Comparison of ENCODE assay signal across 12 mouse cellular contexts in genomic region chr9:88714515-88714914, GRCm38 (mm10). TPM values are rescaled to one million over a fixed set of nuclear protein-coding genes. Genes with fewer than 3 reads are reported as not detected.
DNase-seq lines count a peak whose midpoint lies in the region; ATAC-seq and TF ChIP-seq lines count a peak whose summit lies in the region.
"Not testable (repeated sequence)": the region's sequence is repeated elsewhere in the genome, so short reads cannot be mapped to it uniquely, and the experiment has no call there.
"Had no signal": no experiment of that assay in that cellular context is flagged by ENCODE, and none has a peak within 500 bp of the region (broad histone marks: within the 10 kb centered on the region; RNA-seq: fewer than 3 reads in every experiment).

No protein-coding gene starts in this region.

- peak; percentile 36 for DNase-seq in kidney, adult 11 months
- DNase-seq in kidney, adult 2 months, result peak; percentile 76
- DNase-seq in kidney, adult 9 months, result peak; percentile 56
- DNase-seq in kidney, postnatal 14 days, result peak; percentile 47
- DNase-seq in kidney, postnatal 36 days, result peak; percentile 60 to 69
- peak; percentile 10 for DNase-seq in liver, postnatal 0 days

- TF ChIP-seq POLR2A in kidney, adult 2 months (IDR thresholded peaks at IDR 0.05; ENCODE audit: low read depth, low read length), result not testable (repeated sequence)

- TF ChIP-seq CTCF in kidney, adult 2 months (conservative IDR thresholded peaks at IDR 0.05; ENCODE audit: insufficient read depth, insufficient read length, low read depth, low read length); liver, postnatal 0 days (IDR thresholded peaks at IDR 0.05; ENCODE audit: low read depth): not testable (repeated sequence)

- not testable (repeated sequence) for H3K9me3 ChIP-seq in liver, postnatal 0 days (ENCODE audit: low read length)

- H3K27ac ChIP-seq in kidney, adult 2 months (ENCODE audit: insufficient read depth, low read depth, low read length); liver, postnatal 0 days (ENCODE audit: low read depth): not testable (repeated sequence)

- H3K4me2 ChIP-seq in liver, postnatal 0 days (ENCODE audit: low read depth, low read length), result not testable (repeated sequence)

- not testable (repeated sequence) for H3K27me3 ChIP-seq in kidney, adult 2 months (replicated peaks; ENCODE audit: control insufficient read depth, insufficient read depth, low read length); liver, postnatal 0 days (ENCODE audit: insufficient read depth, low read length)

- WGBS in kidney, adult 2 months, result 44% methylated on average over 5 of the region's 5 CpGs
- WGBS in liver, postnatal 0 days (ENCODE audit: insufficient replicate concordance), result 57% methylated on average over 5 of the region's 5 CpGs

- not testable (repeated sequence) for H3K4me3 ChIP-seq in kidney, adult 2 months (ENCODE audit: insufficient read depth, low read depth, low read length); liver, postnatal 0 days (ENCODE audit: low read depth, low read length)

- not testable (repeated sequence) for H3K9ac ChIP-seq in liver, postnatal 0 days (replicated peaks)

- ATAC-seq in liver, postnatal 0 days, result not testable (repeated sequence)

- not testable (repeated sequence) for H3K4me1 ChIP-seq in kidney, adult 2 months (ENCODE audit: control insufficient read depth, insufficient read depth, low read length); liver, postnatal 0 days (ENCODE audit: insufficient read depth)

- not testable (repeated sequence) for TF ChIP-seq EP300 in liver, postnatal 0 days (IDR thresholded peaks at IDR 0.05; ENCODE audit: low read depth)

- not testable (repeated sequence) for H3K36me3 ChIP-seq in kidney, adult 2 months (ENCODE audit: control insufficient read depth, insufficient read depth, low read length); liver, postnatal 0 days (replicated peaks; ENCODE audit: insufficient read depth, low read length)

RNA-seq across cellular contexts. Expression of gene Mthfsl, which starts 5.6 kb away (rescaled TPM):
- 38.5 and 49.3 TPM in 2 replicates for polyA plus RNA-seq in kidney, adult 2 months (2012; rRNA removed)
- 50.3 and 50.6 TPM in 2 replicates for polyA plus RNA-seq in liver, postnatal 0 days (2015; fragmentation: Nextera tagmentation; extraction: Ambion mirVana)

RNA-seq across cellular contexts. Expression of gene Bcl2a1d, which starts 17.2 kb away (rescaled TPM):
- polyA plus RNA-seq in kidney, adult 2 months (2012; rRNA removed), result 0.86 and 2.5 TPM in 2 replicates
- 0.98 and 1.0 TPM in 2 replicates for polyA plus RNA-seq in liver, postnatal 0 days (2015; fragmentation: Nextera tagmentation; extraction: Ambion mirVana)
- polyA plus RNA-seq: embryonic facial prominence, embryonic 11.5 days; embryonic facial prominence, embryonic 15.5 days; erythroblast, embryonic 14.5 days; forebrain, embryonic 10.5 days; forebrain, embryonic 12.5 days; forebrain, embryonic 14.5 days had no signal

Comparison
In these comparisons a context has a peak if more than half of its experiments do, and no peak if none do; other contexts are left out.
1. DNase-seq: peak in every context shown above with its lines; median percentile 76 in kidney, adult 2 months; 64 in kidney, postnatal 36 days; 56 in kidney, adult 9 months; 47 in kidney, postnatal 14 days; 36 in kidney, adult 11 months; 10 in liver, postnatal 0 days.